Mouse (Mus musculus) intestine, embryonic 14.5 days (tissue): Measurements from ENCODE around the gene Adam15. TPM values are rescaled to one million over a fixed set of nuclear protein-coding genes. Genes with fewer than 3 reads are reported as not detected.

Experiments used
- ATAC-seq: fragments of 200-750 bp; cut with Nextera tagmentation; replicated peaks from 2 replicates; pipeline ENCODE4 v1.8.0; 2017; ENCODE audit warnings: low read depth, moderate number of reproducible peaks, moderate TSS enrichment, moderate library complexity; ENCODE audit not compliant: low FRiP score, low TSS enrichment
- DNase-seq: peaks from one replicate; pipeline ENCODE4 v3.0.0-alpha.2; 2018; ENCODE audit warnings: low spot score
- H3K27ac ChIP-seq: fragments of 300-500 bp; sonication (generic); 2 replicates; pipeline ENCODE4 v1.5.1; 2014; ENCODE audit warnings: low read depth, mild to moderate bottlenecking, control low read depth
- H3K27me3 ChIP-seq: fragments of 300-500 bp; sonication (generic); replicated peaks from 2 replicates; pipeline ENCODE4 v1.6.1; 2014; ENCODE audit warnings: low read length, control low read depth; ENCODE audit not compliant: control insufficient read depth, insufficient read depth
- H3K36me3 ChIP-seq: fragments of 300-500 bp; sonication (generic); 2 replicates; pipeline ENCODE4 v1.6.1; 2014; ENCODE audit warnings: low read length, control low read depth; ENCODE audit not compliant: control insufficient read depth, insufficient read depth
- H3K4me1 ChIP-seq: fragments of 300-500 bp; sonication (generic); replicated peaks from 2 replicates; pipeline ENCODE4 v1.6.1; 2014; ENCODE audit warnings: low read length, control low read depth, mixed read lengths; ENCODE audit not compliant: control insufficient read depth, insufficient read depth
- H3K4me2 ChIP-seq: fragments of 300-500 bp; sonication (generic); 2 replicates; pipeline ENCODE4 v1.6.1; 2014; ENCODE audit warnings: low read length
- H3K4me3 ChIP-seq: fragments of 300-500 bp; sonication (generic); 2 replicates; pipeline ENCODE4 v1.5.1; 2014; ENCODE audit warnings: low read depth, low read length, control low read depth, mixed read lengths
- H3K9ac ChIP-seq: fragments of 300-500 bp; sonication (generic); 2 replicates; pipeline ENCODE4 v1.6.1; 2014; ENCODE audit warnings: mild to moderate bottlenecking, low read length
- H3K9me3 ChIP-seq: fragments of 300-500 bp; sonication (generic); 2 replicates; pipeline ENCODE4 v1.6.1; 2016; ENCODE audit warnings: low read length, control low read depth; ENCODE audit not compliant: control insufficient read depth
- WGBS: fragments of 180-500 bp; shearing (Covaris S2); extraction: QIAGEN DNeasy Blood & Tissue Kit; methylation state at CpG from one replicate; pipeline ENCODE4 v1.1.7; 2014; 5-methylcytosine and 5-hydroxymethylcytosine counted together
- polyA plus RNA-seq: library from polyadenylated mRNA; unstranded; fragments of >200 nt; fragmentation: Nextera tagmentation; extraction: Ambion mirVana; gene quantifications from 2 replicates; pipeline ENCODE4 v1.2.1, GENCODE M21; 2014

The Adam15 gene
- polyA plus RNA-seq, 1 experiment from 2014 or later: 31.0 TPM

- Histone ChIP-seq H3K9me3 (no peaks in the 10 kb centered on the region), H3K4me1 (peaks cover 56% of the 10 kb centered on the region), H3K4me2 (peak overlapping the region; percentile 65), H3K27me3 (peaks cover 32% of the 10 kb centered on the region), H3K9ac (peak overlapping the region; percentile 35; the same call in 1 of the 2 replicates), H3K36me3 (no peaks in the 10 kb centered on the region), H3K27ac (no peak overlapping the region), H3K4me3 (peak overlapping the region; percentile 49)
- ATAC-seq (no peak), DNase-seq (peak; percentile 69)
- 23% methylated on average over 21 of the region's 21 CpGs for WGBS
Observed at GRCm38 (mm10) chr3:89318971-89319590, 30.7 kb downstream of the Adam15 start.

DNA sequence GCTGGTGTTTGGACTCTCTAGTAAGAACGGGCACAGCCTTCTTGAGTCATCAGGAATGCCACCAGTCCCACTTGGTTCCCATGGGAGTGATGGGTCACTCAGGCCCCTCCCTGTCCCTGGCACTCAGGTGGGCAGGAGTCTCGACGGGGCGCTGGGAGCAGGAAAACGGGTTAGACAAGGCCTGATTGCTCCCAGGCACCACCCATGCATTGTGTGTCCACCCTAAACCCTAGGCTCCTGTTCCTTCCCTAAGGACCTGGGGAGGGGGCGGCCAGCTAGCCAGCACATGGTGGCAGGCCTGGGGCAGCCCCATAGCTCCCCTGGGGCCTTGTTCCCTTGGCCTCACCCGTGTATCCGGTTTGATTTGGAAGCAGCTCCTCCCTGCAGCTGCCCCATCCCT is 31.5 kb downstream of the Adam15 start:
- Histone ChIP-seq H3K9ac (no peak overlapping the region), H3K27me3 (peaks cover 32% of the 10 kb centered on the region), H3K4me1 (peaks cover 56% of the 10 kb centered on the region), H3K4me2 (no peak overlapping the region), H3K9me3 (no peaks in the 10 kb centered on the region), H3K36me3 (no peaks in the 10 kb centered on the region), H3K27ac (no peak overlapping the region), H3K4me3 (no peak overlapping the region)
- WGBS: 69% methylated on average over 8 of the region's 8 CpGs
- DNase-seq (no peak), ATAC-seq (no peak)

DNA sequence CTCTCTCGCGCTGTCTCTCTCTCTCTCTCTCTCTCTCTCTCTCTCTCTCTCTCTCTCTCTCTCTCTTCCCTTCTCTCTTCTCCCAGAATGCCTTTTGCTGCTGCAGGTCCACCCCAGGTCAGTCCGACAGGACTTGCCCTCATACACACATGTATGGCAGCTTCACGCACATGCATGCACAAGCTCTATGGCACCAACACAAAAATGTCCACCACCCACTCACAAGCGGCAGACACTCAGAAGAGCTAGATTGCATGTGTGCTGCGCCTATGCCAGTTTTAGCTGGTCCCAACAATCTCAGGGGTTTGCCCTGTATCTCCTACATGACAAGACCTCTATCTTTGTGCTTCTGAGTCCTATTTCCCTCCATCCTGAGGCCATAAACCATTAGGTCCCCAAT is 32.5 kb downstream of the Adam15 start:
- H3K36me3 ChIP-seq: no peaks in the 10 kb centered on the region
- DNase-seq (no peak), ATAC-seq (no peak)
- 64% methylated on average over 6 of the region's 6 CpGs for WGBS
- H3K4me3 ChIP-seq: no peak overlapping the region
- peaks cover 32% of the 10 kb centered on the region for H3K27me3 ChIP-seq
- no peak overlapping the region; the same call in 1 of the 2 replicates for H3K4me2 ChIP-seq
- H3K27ac ChIP-seq: no peak overlapping the region
- H3K9ac ChIP-seq: no peak overlapping the region
- no peaks in the 10 kb centered on the region for H3K9me3 ChIP-seq
- H3K4me1 ChIP-seq: peaks cover 56% of the 10 kb centered on the region

GRCm38 (mm10) chr3:89316833-89317232 is 33.0 kb downstream of the Adam15 start:
- Histone ChIP-seq H3K9me3 (no peaks in the 10 kb centered on the region), H3K4me2 (peak overlapping the region; percentile 34), H3K4me3 (no peak overlapping the region), H3K4me1 (peaks cover 54% of the 10 kb centered on the region), H3K9ac (no peak overlapping the region), H3K36me3 (no peaks in the 10 kb centered on the region), H3K27me3 (peaks cover 32% of the 10 kb centered on the region), H3K27ac (no peak overlapping the region)
- DNase-seq (peak; percentile 89), ATAC-seq (peak; percentile 28; the same call in 1 of the 2 replicates)
- WGBS: 0% methylated on average over 4 of the region's 4 CpGs

GRCm38 (mm10) chr3:89315930-89316831 is 33.6 kb downstream of the Adam15 start:
- WGBS: 18% methylated on average over 40 of the region's 40 CpGs
- ATAC-seq (no peak; the same call in 1 of the 2 replicates), DNase-seq (no peak)
- Histone ChIP-seq H3K27me3 (peaks cover 28% of the 10 kb centered on the region), H3K9me3 (no peaks in the 10 kb centered on the region), H3K4me3 (peak overlapping the region; percentile 12; the same call in 1 of the 2 replicates), H3K4me2 (peak overlapping the region; percentile 53), H3K9ac (no peak overlapping the region), H3K4me1 (peaks cover 47% of the 10 kb centered on the region), H3K36me3 (no peaks in the 10 kb centered on the region), H3K27ac (no peak overlapping the region)

DNA sequence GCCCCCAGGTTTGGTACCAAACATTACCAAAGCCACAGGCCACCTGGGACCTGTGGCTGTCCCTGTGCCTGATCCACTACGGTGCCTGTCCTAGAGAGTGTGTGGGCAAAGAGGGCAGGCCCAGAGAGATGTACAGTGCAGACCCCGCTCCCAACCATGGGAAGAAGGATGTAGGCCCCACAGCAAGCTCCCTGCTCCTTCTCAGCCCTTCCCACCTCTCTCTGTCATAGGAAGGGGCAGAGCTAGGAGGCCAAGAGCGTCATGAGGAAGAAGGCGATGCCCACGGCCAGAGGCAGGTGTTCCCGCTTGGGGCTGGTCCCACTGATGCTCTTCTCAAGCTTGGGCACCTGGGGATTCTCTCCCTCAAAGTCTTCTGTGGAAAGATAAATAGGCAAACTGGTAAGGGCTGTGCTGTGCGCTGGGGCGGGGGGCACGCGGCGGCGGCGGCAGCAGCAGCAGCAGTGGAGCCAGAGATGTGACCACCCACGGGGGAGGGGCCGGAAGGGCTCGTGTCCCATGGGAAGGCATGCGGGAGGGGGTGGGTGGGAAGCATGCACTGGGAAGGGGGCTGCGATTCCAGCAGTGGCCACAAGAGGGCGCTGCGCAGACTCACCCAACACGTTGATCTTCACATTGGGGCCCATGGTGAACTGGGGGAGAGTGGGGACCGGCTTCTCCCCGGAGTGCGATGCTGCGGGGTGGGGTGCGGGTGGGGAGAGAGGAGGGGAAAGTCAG is 34.4 kb downstream of the Adam15 start:
- H3K4me3 ChIP-seq: peak overlapping the region; percentile 12
- peaks cover 40% of the 10 kb centered on the region for H3K4me1 ChIP-seq
- WGBS: 8% methylated on average over 26 of the region's 26 CpGs
- ATAC-seq (peak; percentile 17), DNase-seq (peak; percentile 96)
- H3K27me3 ChIP-seq: peaks cover 23% of the 10 kb centered on the region
- H3K27ac ChIP-seq: no peak overlapping the region
- H3K36me3 ChIP-seq: no peaks in the 10 kb centered on the region
- peak overlapping the region; percentile 22; the same call in 1 of the 2 replicates for H3K9ac ChIP-seq
- peak overlapping the region; percentile 53 for H3K4me2 ChIP-seq
- H3K9me3 ChIP-seq: no peaks in the 10 kb centered on the region

DNA sequence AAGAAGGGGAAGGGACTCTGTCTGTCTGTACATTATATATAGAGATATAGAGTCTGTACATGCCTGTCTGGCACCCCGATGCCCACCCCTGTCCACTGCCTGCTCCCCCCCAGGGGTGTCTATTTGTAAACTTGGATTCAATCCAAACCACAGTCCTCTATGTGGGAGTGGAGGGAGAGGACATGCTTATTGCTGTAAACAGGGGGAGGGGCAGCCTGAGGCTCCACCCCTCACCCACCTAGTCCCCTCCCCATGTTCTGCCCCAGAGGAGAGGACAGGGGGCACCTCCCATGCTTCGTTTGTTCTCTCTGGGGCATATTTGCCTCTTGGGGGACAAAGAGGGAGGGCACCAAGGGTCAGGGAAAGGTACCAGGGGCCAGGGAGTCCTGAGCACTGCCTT is 35.0 kb downstream of the Adam15 start:
- DNase-seq (no peak), ATAC-seq (no peak)
- WGBS: 57% methylated on average over 2 of the region's 2 CpGs
- peaks cover 34% of the 10 kb centered on the region for H3K4me1 ChIP-seq
- H3K4me3 ChIP-seq: no peak overlapping the region
- peak overlapping the region; percentile 53 for H3K4me2 ChIP-seq
- H3K9me3 ChIP-seq: no peaks in the 10 kb centered on the region
- H3K36me3 ChIP-seq: no peaks in the 10 kb centered on the region
- peaks cover 18% of the 10 kb centered on the region; the same call in 1 of the 2 replicates for H3K27me3 ChIP-seq
- H3K9ac ChIP-seq: no peak overlapping the region
- H3K27ac ChIP-seq: no peak overlapping the region

DNA sequence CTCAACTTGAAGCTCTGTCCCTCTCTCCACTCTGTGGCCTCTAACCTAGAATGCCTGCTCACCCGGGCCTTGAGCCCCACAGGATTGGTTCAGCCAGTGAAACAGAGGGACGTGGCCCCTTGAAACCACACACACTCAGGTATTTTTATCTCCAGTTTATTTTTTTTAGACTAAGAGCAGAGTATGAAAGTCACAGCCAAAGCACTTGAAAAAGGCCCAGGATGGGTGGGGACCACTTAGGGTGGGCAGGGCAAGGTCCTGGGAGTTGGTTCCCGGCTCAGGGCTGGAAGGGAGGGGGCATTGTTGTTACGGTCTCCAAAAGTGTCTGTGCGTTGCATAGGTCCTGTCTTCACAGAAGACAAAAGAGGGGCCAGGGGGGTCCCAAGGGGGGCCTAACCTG is 35.5 kb downstream of the Adam15 start:
- 78% methylated on average over 5 of the region's 5 CpGs for WGBS
- H3K27me3 ChIP-seq: peaks cover 14% of the 10 kb centered on the region; the same call in 1 of the 2 replicates
- ATAC-seq (no peak), DNase-seq (no peak)
- H3K9me3 ChIP-seq: no peaks in the 10 kb centered on the region
- H3K36me3 ChIP-seq: no peaks in the 10 kb centered on the region
- H3K4me3 ChIP-seq: no peak overlapping the region
- H3K4me1 ChIP-seq: peaks cover 31% of the 10 kb centered on the region
- no peak overlapping the region for H3K4me2 ChIP-seq
- no peak overlapping the region for H3K27ac ChIP-seq
- H3K9ac ChIP-seq: no peak overlapping the region
